Mouse (Mus musculus) kidney, embryonic 16.5 days (tissue): ENCODE data around the gene Mrpl19. TPM values are rescaled to one million over a fixed set of nuclear protein-coding genes. Genes with fewer than 3 reads are reported as not detected.

ENCODE experiments used
- ATAC-seq: fragments of 200-750 bp; cut with Nextera tagmentation; 2 replicates; pipeline ENCODE4 v1.8.0; 2017; ENCODE audit warnings: moderate TSS enrichment; ENCODE audit not compliant: low FRiP score, low TSS enrichment
- H3K27ac ChIP-seq: fragments of 300-500 bp; sonication (generic); 2 replicates; pipeline ENCODE4 v1.5.1; 2014; ENCODE audit warnings: low read length
- H3K27me3 ChIP-seq: fragments of 300-500 bp; sonication (generic); 2 replicates; pipeline ENCODE4 v1.6.1; 2014; ENCODE audit warnings: low read length, control low read depth, mixed read lengths; ENCODE audit not compliant: insufficient read depth
- H3K36me3 ChIP-seq: fragments of 300-500 bp; sonication (generic); 2 replicates; pipeline ENCODE4 v1.6.1; 2014; ENCODE audit warnings: low read length, control low read depth, mixed read lengths; ENCODE audit not compliant: insufficient read depth
- H3K4me1 ChIP-seq: fragments of 300-500 bp; sonication (generic); 2 replicates; pipeline ENCODE4 v1.6.1; 2014; ENCODE audit warnings: low read length, control low read depth, mixed read lengths; ENCODE audit not compliant: insufficient read depth
- H3K4me2 ChIP-seq: fragments of 300-500 bp; sonication (generic); replicated peaks from 2 replicates; pipeline ENCODE4 v1.6.1; 2014; ENCODE audit warnings: low read depth, low read length
- H3K4me3 ChIP-seq: fragments of 300-500 bp; sonication (generic); 2 replicates; pipeline ENCODE4 v1.5.1; 2014; ENCODE audit warnings: mild to moderate bottlenecking, low read length
- H3K9ac ChIP-seq: fragments of 300-500 bp; sonication (generic); replicated peaks from 2 replicates; pipeline ENCODE4 v1.6.1; 2014; ENCODE audit warnings: low read length
- H3K9me3 ChIP-seq: fragments of 300-500 bp; sonication (generic); 2 replicates; pipeline ENCODE4 v1.6.1; 2016; ENCODE audit warnings: low read length, control low read depth
- WGBS: fragments of 180-500 bp; shearing (Covaris S2); extraction: QIAGEN DNeasy Blood & Tissue Kit; methylation state at CpG from one replicate; pipeline ENCODE4 v1.1.7; 2014; 5-methylcytosine and 5-hydroxymethylcytosine counted together
- polyA plus RNA-seq: library from polyadenylated mRNA; unstranded; fragments of >200 nt; fragmentation: Nextera tagmentation; extraction: Ambion mirVana; gene quantifications from 2 replicates; pipeline ENCODE4 v1.2.1, GENCODE M21; 2015

The Mrpl19 gene
- polyA plus RNA-seq, 1 experiment from 2014 or later, result 49.2 TPM

DNA sequence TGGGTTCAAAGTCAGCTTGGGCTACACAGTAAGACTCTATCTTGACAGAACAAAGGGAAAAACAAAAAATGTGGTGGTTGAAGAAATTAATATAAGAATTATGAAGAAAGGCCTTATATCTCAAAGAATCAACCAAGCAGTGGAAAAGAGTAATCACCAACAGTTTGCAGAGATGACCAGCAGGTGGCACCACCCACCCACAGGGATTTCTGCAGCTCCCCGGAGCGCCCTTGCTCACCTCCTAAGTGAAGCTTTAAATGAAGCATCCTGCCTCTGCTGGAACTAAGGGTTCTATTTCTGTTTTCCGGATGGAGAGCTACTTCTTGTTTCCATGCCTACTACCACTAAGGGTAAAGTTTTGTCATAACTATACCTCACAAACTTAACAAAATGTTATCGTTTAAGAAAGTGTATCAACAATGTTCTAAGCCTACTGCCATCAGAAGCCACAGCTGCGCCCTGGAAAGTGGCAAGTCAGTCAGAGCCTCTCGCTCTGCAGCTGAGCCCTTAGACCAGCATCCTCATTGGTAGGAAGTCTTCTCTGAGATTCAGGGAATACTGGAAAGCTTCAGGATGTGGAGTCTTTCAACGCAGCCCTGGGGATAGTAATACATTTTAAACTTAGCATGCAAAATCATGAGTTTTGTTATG, 10.3 kb upstream of the Mrpl19 start:
- Histone ChIP-seq H3K27me3 (no peaks in the 10 kb centered on the region), H3K27ac (no peak overlapping the region), H3K9me3 (no peaks in the 10 kb centered on the region), H3K4me2 (no peak overlapping the region), H3K9ac (no peak overlapping the region), H3K36me3 (no peaks in the 10 kb centered on the region), H3K4me1 (no peaks in the 10 kb centered on the region), H3K4me3 (no peak overlapping the region)
- 35% methylated on average over 7 of the region's 7 CpGs for WGBS
- ATAC-seq, result peak; percentile 67; the same call in 1 of the 2 replicates

DNA sequence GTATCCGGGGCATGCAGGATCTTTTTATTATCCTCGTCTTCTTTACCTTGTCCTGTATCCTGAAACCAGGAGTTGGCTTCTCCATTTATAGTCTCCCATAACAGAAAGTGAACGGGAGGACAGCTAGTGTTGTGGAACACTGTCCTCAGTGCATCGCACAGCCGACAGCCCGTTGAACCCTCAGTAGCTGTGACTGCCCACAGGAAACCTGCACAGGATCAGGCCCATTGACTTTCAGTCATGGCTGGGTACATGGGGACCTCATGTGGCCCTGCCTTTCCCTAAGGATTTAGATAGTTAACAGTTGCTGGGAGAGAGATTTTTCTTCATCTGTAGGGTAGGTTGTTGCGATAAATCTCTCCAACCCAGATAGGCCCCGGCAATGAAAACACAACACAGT, 6.8 kb upstream of the Mrpl19 start:
- 52% methylated on average over 8 of the region's 8 CpGs for WGBS
- ATAC-seq, result 0 out of 2 replicates have a peak, but pooled peaks have one; percentile 52
- no peaks in the 10 kb centered on the region for H3K36me3 ChIP-seq

DNA sequence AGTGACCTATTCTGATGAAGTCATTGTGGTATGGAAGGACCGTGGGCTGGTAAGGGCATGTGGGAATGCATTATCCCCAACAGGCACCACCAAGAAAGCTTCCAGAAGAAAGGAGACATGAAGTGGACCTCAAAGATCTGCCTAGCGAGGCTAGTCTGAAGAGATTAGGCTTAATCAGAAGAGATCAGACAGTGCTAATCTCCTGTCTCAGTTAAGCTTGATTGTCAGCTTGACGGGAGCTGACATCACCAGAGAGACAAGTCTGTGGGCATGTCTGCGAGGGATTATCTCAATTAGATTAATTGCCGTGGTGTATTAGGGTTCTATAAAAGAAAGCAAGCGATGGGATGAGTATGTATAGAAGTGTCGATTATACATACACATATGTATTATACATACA, 5.4 kb upstream of the Mrpl19 start:
- H3K9me3 ChIP-seq, result no peaks in the 10 kb centered on the region
- no peaks in the 10 kb centered on the region for H3K27me3 ChIP-seq
- no peaks in the 10 kb centered on the region for H3K36me3 ChIP-seq
- H3K9ac ChIP-seq, result no peak overlapping the region
- no peaks in the 10 kb centered on the region for H3K4me1 ChIP-seq
- 92% methylated on average over 7 of the region's 7 CpGs for WGBS
- no peak overlapping the region for H3K27ac ChIP-seq
- no peak overlapping the region for H3K4me2 ChIP-seq
- ATAC-seq, result no peak
- no peak overlapping the region for H3K4me3 ChIP-seq

More for the DNA sequence above, 6.8 kb upstream of the Mrpl19 start:
- H3K9me3 ChIP-seq, result no peaks in the 10 kb centered on the region
- no peaks in the 10 kb centered on the region for H3K4me1 ChIP-seq
- no peak overlapping the region for H3K9ac ChIP-seq
- no peak overlapping the region for H3K4me2 ChIP-seq
- no peak overlapping the region for H3K27ac ChIP-seq
- no peaks in the 10 kb centered on the region for H3K27me3 ChIP-seq
- no peak overlapping the region for H3K4me3 ChIP-seq

DNA sequence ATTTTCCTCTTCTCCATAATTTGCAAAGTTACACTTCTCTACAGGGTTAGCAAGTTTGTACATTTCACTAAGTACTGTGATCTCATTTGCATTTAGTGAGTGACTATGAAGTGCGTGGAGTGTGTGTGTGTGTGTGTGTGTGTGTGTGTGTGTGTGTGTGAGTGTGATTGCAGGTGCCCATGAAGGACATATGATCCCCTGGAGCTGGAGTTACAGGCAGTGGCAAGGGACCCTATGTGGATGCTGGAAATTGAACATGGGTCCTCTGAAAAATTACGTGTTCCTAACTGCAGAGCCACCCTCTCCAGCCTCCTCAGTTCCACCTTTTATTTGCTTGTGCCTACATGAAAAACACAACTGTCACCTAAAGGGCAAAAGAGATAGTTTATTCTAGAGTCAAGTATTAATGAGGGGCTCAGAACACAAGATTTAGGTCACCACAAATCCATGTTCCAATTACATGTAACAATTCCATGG, 348 bp upstream of the Mrpl19 start:
- WGBS, result 32% methylated on average over 2 of the region's 2 CpGs
- peaks cover 25% of the 10 kb centered on the region for H3K36me3 ChIP-seq
- peak; percentile 53 for ATAC-seq

DNA sequence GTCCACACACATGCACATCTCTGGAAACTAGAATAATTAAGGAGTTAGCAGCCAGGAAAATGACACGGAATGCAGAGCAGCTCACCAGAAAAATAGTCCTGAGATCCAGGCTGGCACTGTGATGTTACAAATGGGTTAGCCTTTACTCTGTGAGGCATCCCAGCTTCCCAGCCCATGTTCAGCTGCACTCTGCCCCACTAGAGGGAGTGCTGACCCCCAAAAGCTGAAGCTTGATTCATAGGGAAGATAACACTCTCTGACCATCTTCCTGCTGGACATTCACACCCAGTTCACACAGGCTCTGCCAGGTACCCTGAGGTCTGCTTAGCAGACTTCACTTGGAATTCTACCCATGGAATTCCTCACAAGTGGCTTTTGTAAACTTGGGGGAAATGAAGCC, 5.5 kb downstream of the Mrpl19 start:
- peaks cover 74% of the 10 kb centered on the region for H3K36me3 ChIP-seq
- no peak overlapping the region for H3K4me3 ChIP-seq
- no peak for ATAC-seq
- no peaks in the 10 kb centered on the region for H3K27me3 ChIP-seq
- H3K4me2 ChIP-seq, result no peak overlapping the region
- no peak overlapping the region for H3K27ac ChIP-seq
- H3K9ac ChIP-seq, result no peak overlapping the region
- peaks cover 5% of the 10 kb centered on the region for H3K9me3 ChIP-seq
- WGBS, result 78% methylated on average over 1 of the region's 1 CpGs
- peaks cover 9% of the 10 kb centered on the region for H3K4me1 ChIP-seq

More for the DNA sequence above, 348 bp upstream of the Mrpl19 start:
- H3K9me3 ChIP-seq, result no peaks in the 10 kb centered on the region
- H3K9ac ChIP-seq, result peak overlapping the region; percentile 93; the same call in 1 of the 2 replicates
- peaks cover 9% of the 10 kb centered on the region for H3K4me1 ChIP-seq
- H3K27me3 ChIP-seq, result no peaks in the 10 kb centered on the region
- peak overlapping the region; percentile 78 for H3K4me2 ChIP-seq
- peak overlapping the region; percentile 97 for H3K4me3 ChIP-seq
- no peak overlapping the region for H3K27ac ChIP-seq

DNA sequence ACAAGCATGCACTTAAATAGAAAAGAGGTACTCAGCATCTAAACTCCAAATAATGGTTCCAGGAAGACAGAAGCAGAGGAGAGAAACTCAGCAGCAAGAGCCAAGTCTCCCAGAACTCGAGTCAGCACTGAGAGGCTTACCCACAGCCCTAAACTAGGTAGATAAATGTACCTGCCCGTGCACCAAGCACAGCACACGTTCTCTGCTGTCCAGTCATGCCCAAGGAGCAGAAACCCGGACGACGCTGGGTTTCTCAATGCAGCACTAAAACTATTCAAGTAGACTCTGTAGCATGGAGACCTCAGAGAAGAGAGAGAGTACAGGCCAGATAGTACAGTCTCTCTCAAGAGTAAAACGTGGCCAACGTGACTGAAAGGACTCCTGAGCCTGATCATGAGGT, 5.9 kb downstream of the Mrpl19 start:
- Histone ChIP-seq H3K36me3 (peaks cover 75% of the 10 kb centered on the region), H3K4me2 (no peak overlapping the region), H3K4me3 (no peak overlapping the region), H3K27me3 (no peaks in the 10 kb centered on the region), H3K4me1 (peaks cover 6% of the 10 kb centered on the region), H3K9me3 (peaks cover 5% of the 10 kb centered on the region), H3K9ac (no peak overlapping the region), H3K27ac (no peak overlapping the region)
- no peak for ATAC-seq
- WGBS, result 94% methylated on average over 8 of the region's 8 CpGs

DNA sequence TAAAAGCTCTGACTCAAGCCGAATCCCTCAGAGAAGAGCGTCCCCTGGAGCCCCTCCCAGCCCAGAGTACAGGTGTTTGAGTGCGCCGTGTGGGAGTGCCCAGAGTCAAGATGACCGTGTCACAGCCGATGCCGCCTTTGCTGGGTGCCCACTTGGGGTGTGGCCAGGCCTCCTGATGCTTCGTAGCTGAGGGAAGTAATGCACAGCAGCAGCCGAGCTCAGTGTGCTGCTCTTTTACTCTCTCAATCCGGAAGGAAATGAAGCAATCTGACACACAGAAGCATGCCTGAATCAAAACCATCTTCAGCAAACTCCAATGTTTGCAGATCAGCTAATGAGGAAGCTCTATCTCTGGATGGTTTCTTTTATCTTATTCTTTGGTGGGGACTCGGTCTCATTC, 7.8 kb downstream of the Mrpl19 start:
- Histone ChIP-seq H3K9me3 (peaks cover 5% of the 10 kb centered on the region), H3K9ac (no peak overlapping the region), H3K27me3 (no peaks in the 10 kb centered on the region), H3K4me3 (no peak overlapping the region), H3K27ac (no peak overlapping the region), H3K4me1 (no peaks in the 10 kb centered on the region), H3K36me3 (peaks cover 80% of the 10 kb centered on the region), H3K4me2 (no peak overlapping the region)
- 83% methylated on average over 11 of the region's 11 CpGs for WGBS
- ATAC-seq, result no peak

DNA sequence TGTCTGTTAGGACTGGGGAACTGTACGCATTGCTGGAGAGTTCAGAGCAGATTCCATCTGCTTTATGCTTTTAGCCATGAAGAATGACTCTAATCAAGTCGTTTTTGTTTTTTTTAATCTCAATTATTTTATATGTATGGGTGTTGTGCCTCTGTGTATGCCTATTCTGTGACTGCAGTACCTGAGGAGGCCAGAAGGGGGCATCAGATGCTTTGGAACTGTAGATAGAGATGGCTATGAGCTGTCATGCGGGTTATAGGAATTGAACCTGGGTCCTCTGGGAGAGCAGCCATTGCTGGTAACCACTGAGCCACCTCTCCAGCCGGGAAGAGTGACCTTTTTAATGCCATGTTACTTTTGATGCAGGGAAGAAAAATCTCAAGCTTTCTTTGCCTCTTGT, 9.4 kb downstream of the Mrpl19 start:
- 87% methylated on average over 4 of the region's 4 CpGs for WGBS
- peaks cover 76% of the 10 kb centered on the region for H3K36me3 ChIP-seq
- no peak overlapping the region for H3K27ac ChIP-seq

DNA sequence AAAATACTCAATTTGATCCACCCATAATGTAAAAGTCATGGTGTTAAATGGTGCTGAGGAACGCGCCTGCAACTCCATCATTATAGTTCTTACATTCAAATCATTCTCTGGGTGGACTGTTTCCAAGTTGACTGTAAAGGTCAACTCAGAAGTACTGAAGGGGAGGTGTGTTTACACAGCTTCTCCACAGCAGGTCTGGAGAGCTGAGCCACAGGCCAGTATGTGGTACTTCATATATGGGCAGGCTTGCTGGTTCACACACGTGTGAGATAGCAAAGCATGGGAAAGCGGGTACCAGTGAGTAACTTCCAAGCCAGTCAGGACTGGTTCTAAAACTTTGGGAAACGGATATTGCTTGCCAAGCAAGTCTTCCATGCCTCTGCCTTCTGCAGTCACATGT, 10.6 kb downstream of the Mrpl19 start:
- H3K9ac ChIP-seq, result no peak overlapping the region
- no peak overlapping the region for H3K4me3 ChIP-seq
- H3K36me3 ChIP-seq, result peaks cover 76% of the 10 kb centered on the region
- 86% methylated on average over 5 of the region's 5 CpGs for WGBS
- H3K9me3 ChIP-seq, result peaks cover 5% of the 10 kb centered on the region
- no peak overlapping the region for H3K27ac ChIP-seq
- no peaks in the 10 kb centered on the region for H3K4me1 ChIP-seq
- no peak overlapping the region for H3K4me2 ChIP-seq
- H3K27me3 ChIP-seq, result no peaks in the 10 kb centered on the region
- ATAC-seq, result no peak

More for the DNA sequence above, 9.4 kb downstream of the Mrpl19 start:
- Histone ChIP-seq H3K9ac (no peak overlapping the region), H3K4me1 (no peaks in the 10 kb centered on the region), H3K4me2 (no peak overlapping the region), H3K9me3 (peaks cover 5% of the 10 kb centered on the region), H3K27me3 (no peaks in the 10 kb centered on the region), H3K4me3 (no peak overlapping the region)
- no peak for ATAC-seq

DNA sequence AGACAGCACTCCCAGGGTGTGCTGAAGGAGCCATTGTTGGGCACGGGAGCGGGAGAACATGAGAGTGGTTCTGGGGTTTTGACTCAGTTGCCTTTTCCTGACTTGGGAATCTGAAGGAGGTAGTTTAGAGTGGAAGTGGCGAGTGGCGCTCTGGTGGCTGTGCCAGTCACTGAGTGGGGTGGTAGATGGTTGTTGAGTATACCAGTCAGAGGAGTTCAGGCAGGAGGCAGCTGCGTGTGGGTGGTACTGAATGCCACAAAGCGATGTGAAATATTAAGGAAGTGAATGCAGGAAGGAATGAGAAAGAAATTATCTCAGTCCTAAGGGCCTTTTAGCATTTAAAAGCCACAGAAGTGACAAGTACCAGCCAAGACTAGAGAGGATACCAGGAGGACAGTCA, 18.9 kb downstream of the Mrpl19 start:
- Histone ChIP-seq H3K4me3 (no peak overlapping the region), H3K27me3 (no peaks in the 10 kb centered on the region), H3K27ac (no peak overlapping the region), H3K9me3 (no peaks in the 10 kb centered on the region), H3K9ac (no peak overlapping the region), H3K36me3 (peaks cover 60% of the 10 kb centered on the region), H3K4me1 (no peaks in the 10 kb centered on the region), H3K4me2 (no peak overlapping the region)
- no peak for ATAC-seq
- WGBS, result 94% methylated on average over 6 of the region's 6 CpGs
